Mouse (Mus musculus) neural tube, embryonic 14.5 days (tissue): ENCODE results near the gene Arhgap15. TPM values are rescaled to one million over a fixed set of nuclear protein-coding genes. Genes with fewer than 3 reads are reported as not detected.

ENCODE experiments used
- ATAC-seq: fragments of 200-750 bp; cut with Nextera tagmentation; 2 replicates; pipeline ENCODE4 v1.8.0; 2017; ENCODE audit warnings: low read depth, mild to moderate bottlenecking, moderate TSS enrichment, moderate library complexity
- H3K27ac ChIP-seq: fragments of 300-500 bp; sonication (generic); 2 replicates; pipeline ENCODE4 v1.5.1; 2014; ENCODE audit warnings: low read depth, mild to moderate bottlenecking, control low read depth, low read length, moderate library complexity, mixed read lengths
- H3K27me3 ChIP-seq: fragments of 300-500 bp; sonication (generic); 2 replicates; pipeline ENCODE4 v1.6.1; 2014; ENCODE audit warnings: low read length; ENCODE audit not compliant: control insufficient read depth, insufficient read depth
- H3K36me3 ChIP-seq: fragments of 300-500 bp; sonication (generic); 2 replicates; pipeline ENCODE4 v1.6.1; 2014; ENCODE audit warnings: low read length, mixed read lengths; ENCODE audit not compliant: control insufficient read depth, insufficient read depth
- H3K4me1 ChIP-seq: fragments of 300-500 bp; sonication (generic); 2 replicates; pipeline ENCODE4 v1.6.1; 2014; ENCODE audit warnings: low read length; ENCODE audit not compliant: control insufficient read depth, insufficient read depth
- H3K4me2 ChIP-seq: fragments of 300-500 bp; sonication (generic); 2 replicates; pipeline ENCODE4 v1.6.1; 2014; ENCODE audit warnings: mild to moderate bottlenecking, low read depth, low read length, control low read depth
- H3K4me3 ChIP-seq: fragments of 300-500 bp; sonication (generic); 2 replicates; pipeline ENCODE4 v1.5.1; 2014; ENCODE audit warnings: low read depth, low read length, control low read depth, mixed read lengths
- H3K9ac ChIP-seq: fragments of 300-500 bp; sonication (generic); replicated peaks from 2 replicates; pipeline ENCODE4 v1.6.1; 2014; ENCODE audit warnings: low read depth, mild to moderate bottlenecking, control low read depth, low read length, mixed read lengths
- H3K9me3 ChIP-seq: fragments of 300-500 bp; sonication (generic); 2 replicates; pipeline ENCODE4 v1.6.1; 2016; ENCODE audit warnings: low read length; ENCODE audit not compliant: control insufficient read depth
- WGBS: fragments of 180-500 bp; shearing (Covaris S2); extraction: QIAGEN DNeasy Blood & Tissue Kit; methylation state at CpG from one replicate; pipeline ENCODE4 v1.1.7; 2014; 5-methylcytosine and 5-hydroxymethylcytosine counted together
- polyA plus RNA-seq: library from polyadenylated mRNA; unstranded; fragments of >200 nt; fragmentation: Nextera tagmentation; extraction: Ambion mirVana; gene quantifications from 2 replicates; pipeline ENCODE4 v1.2.1, GENCODE M21; 2014

Arhgap15 gene
- polyA plus RNA-seq, 1 experiment from 2014 or later = 3.8 TPM

DNA sequence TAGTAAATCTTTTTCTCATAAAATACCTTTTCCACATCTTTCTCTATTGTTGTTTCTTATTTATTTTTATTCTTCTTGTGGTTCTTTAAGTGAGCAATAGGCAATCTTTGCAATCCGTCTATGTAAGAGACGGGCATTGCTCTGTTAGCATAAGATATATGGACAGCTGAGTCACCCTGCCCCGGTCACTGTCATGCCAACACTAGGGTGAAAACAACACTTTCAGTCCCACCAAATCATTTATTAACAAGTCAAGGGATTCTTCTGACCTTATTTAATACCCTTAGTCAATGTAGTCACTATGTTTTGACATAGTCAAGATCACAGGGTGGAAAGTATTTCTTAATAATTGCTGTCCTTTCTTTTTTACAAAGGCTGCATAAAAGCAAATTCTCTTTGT lies 525.8 kb downstream of the Arhgap15 start:
- ATAC-seq = no peak
- no peak overlapping the region for H3K4me3 ChIP-seq
- 86% methylated on average over 3 of the region's 3 CpGs for WGBS
- no peak overlapping the region for H3K9ac ChIP-seq
- no peak overlapping the region for H3K27ac ChIP-seq
- H3K4me1 ChIP-seq = no peaks in the 10 kb centered on the region
- H3K9me3 ChIP-seq = no peaks in the 10 kb centered on the region
- H3K27me3 ChIP-seq = no peaks in the 10 kb centered on the region
- H3K36me3 ChIP-seq = no peaks in the 10 kb centered on the region
- H3K4me2 ChIP-seq = no peak overlapping the region

DNA sequence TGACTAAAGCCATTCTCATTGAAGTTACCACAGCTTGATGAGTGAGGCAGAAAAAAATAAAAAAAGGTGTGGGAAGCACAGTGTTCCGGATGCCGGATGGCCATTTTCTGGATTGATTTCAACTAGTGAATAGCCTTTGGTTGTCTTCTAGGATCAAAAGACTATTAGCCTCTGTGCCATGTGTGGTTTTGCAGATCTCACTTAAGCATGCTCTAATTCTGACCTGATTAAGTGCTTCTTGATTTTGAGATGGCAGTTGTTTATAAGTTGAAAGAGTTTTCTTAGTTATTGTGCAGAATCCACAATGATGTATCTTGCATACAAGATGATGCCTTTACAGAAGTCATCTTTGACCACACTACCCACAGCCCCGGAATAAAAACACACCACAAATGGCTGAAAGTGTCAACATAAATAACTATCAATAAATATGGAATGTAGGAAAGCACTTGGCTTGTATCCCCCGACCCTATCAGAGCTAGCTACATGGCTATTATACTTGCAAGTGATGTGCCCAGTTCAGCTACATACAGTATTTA lies 537.6 kb downstream of the Arhgap15 start:
- ATAC-seq = no peak
- Histone ChIP-seq H3K9ac (no peak overlapping the region), H3K36me3 (no peaks in the 10 kb centered on the region), H3K4me2 (no peak overlapping the region), H3K27me3 (no peaks in the 10 kb centered on the region; the same call in 1 of the 2 replicates), H3K27ac (no peak overlapping the region), H3K9me3 (no peaks in the 10 kb centered on the region), H3K4me3 (no peak overlapping the region), H3K4me1 (no peaks in the 10 kb centered on the region)
- 85% methylated on average over 4 of the region's 4 CpGs for WGBS

DNA sequence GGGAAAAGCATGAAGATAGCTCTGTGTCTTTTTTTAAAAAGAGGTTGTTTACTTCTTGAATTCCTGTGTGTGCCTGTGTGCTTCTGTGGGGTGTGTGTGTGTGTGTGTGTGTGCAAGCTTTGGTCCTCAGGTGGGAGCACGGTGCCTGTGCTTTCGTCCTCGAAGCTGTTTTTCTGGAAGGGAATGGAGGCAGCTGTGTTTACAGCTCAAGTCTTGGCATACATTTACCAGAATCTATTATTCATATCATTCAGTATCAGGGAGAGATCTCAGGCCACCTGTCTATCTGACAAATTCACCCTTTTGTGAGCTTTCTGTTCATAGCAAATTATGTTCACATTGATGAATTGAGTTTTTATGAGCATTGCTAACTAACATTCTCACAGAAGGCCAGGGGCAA lies 550.5 kb downstream of the Arhgap15 start:
- no peaks in the 10 kb centered on the region for H3K36me3 ChIP-seq
- no peak overlapping the region for H3K27ac ChIP-seq
- H3K4me1 ChIP-seq = no peaks in the 10 kb centered on the region
- no peaks in the 10 kb centered on the region for H3K9me3 ChIP-seq
- H3K4me3 ChIP-seq = no peak overlapping the region
- H3K27me3 ChIP-seq = no peaks in the 10 kb centered on the region
- no peak overlapping the region for H3K4me2 ChIP-seq
- no peak for ATAC-seq
- no peak overlapping the region for H3K9ac ChIP-seq
- WGBS = 32% methylated on average over 3 of the region's 3 CpGs

DNA sequence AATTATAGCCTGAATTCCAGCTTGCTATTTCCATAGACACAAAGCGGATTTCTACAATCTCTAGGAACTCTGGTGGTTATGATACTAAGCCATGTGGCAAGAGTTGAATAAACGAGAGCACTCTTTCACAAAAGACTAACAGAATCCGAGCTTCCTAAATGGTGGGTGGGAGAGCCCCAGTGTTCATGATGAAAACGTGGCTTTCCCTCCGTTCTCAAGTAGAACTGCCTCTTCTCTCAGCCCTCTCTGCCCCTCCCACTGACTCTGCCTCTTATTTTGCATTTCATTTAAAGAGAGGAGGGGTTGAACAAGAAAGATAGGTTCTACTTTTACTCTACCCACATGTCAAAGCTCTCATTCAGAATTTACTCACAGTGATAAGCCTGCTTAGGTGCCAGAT lies 551.3 kb downstream of the Arhgap15 start:
- H3K4me3 ChIP-seq = no peak overlapping the region
- ATAC-seq = no peak
- 17% methylated on average over 5 of the region's 5 CpGs for WGBS
- no peaks in the 10 kb centered on the region for H3K27me3 ChIP-seq
- no peaks in the 10 kb centered on the region for H3K36me3 ChIP-seq
- H3K4me2 ChIP-seq = no peak overlapping the region
- no peaks in the 10 kb centered on the region for H3K9me3 ChIP-seq
- 0 out of 2 replicates have a peak, but pooled peaks cover 3% of the 10 kb centered on the region for H3K4me1 ChIP-seq
- H3K9ac ChIP-seq = no peak overlapping the region
- no peak overlapping the region for H3K27ac ChIP-seq

DNA sequence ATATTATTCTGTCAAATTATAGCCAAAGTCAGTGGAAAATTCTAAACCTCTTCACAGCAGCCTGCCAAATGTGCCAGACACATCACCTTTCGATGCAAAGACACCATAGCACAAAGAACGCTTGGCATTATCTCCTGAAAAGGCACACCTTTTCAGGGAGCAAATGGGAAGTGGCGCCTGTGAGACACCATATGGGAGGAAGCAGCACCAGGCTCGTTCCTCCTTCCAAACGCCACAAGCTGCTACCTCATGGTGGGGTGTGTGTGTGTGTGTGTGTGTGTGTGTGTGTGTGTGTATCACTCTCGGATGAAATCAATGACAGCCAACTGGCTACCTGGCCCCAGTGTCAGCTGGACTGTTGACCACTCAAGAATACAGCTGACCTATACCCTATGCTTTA lies 551.8 kb downstream of the Arhgap15 start:
- 70% methylated on average over 6 of the region's 6 CpGs for WGBS
- H3K9me3 ChIP-seq = no peaks in the 10 kb centered on the region
- H3K9ac ChIP-seq = no peak overlapping the region
- ATAC-seq = no peak
- no peak overlapping the region for H3K4me3 ChIP-seq
- H3K36me3 ChIP-seq = no peaks in the 10 kb centered on the region
- H3K4me2 ChIP-seq = no peak overlapping the region
- peaks cover 6% of the 10 kb centered on the region; the same call in 1 of the 2 replicates for H3K4me1 ChIP-seq
- no peaks in the 10 kb centered on the region for H3K27me3 ChIP-seq
- no peak overlapping the region for H3K27ac ChIP-seq

DNA sequence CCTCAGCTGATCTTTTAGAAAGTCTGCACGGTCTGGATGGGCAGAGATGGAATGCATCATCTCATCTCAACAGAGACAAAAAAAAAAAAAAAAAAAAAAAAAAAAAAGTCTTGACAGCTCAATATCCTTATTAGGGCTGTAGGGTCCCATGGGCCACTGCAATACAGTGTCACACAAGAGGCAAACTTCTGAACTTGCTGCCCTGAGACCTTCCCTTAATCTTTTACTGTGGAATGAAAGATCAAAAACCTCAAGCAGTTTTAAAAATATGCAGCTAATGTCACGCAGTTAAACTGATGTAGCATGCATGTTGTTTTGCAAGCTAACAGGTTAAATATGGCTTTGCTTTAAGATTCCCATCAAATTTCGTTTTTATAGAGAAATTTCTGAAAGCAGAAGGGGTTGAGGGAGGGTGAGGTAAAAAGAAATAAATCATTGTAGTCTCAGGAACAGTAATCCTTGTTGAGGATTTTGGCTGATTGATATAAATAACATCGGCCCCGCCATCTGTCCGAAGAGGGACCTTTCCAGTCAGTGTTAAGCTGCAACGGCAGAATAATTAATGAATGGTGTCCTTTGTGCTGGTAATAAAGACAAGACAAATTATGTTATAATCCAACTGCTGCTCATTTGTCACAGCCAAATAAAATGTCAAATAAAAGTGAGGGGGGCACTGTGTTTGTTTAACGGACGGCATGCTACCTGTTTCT lies 555.8 kb downstream of the Arhgap15 start:
- no peak overlapping the region for H3K9ac ChIP-seq
- no peaks in the 10 kb centered on the region for H3K27me3 ChIP-seq
- H3K27ac ChIP-seq = no peak overlapping the region
- no peaks in the 10 kb centered on the region for H3K9me3 ChIP-seq
- no peak overlapping the region for H3K4me2 ChIP-seq
- no peaks in the 10 kb centered on the region for H3K36me3 ChIP-seq
- 22% methylated on average over 9 of the region's 9 CpGs for WGBS
- peak; percentile 58; the same call in 1 of the 2 replicates for ATAC-seq
- H3K4me3 ChIP-seq = no peak overlapping the region
- peaks cover 6% of the 10 kb centered on the region; the same call in 1 of the 2 replicates for H3K4me1 ChIP-seq

DNA sequence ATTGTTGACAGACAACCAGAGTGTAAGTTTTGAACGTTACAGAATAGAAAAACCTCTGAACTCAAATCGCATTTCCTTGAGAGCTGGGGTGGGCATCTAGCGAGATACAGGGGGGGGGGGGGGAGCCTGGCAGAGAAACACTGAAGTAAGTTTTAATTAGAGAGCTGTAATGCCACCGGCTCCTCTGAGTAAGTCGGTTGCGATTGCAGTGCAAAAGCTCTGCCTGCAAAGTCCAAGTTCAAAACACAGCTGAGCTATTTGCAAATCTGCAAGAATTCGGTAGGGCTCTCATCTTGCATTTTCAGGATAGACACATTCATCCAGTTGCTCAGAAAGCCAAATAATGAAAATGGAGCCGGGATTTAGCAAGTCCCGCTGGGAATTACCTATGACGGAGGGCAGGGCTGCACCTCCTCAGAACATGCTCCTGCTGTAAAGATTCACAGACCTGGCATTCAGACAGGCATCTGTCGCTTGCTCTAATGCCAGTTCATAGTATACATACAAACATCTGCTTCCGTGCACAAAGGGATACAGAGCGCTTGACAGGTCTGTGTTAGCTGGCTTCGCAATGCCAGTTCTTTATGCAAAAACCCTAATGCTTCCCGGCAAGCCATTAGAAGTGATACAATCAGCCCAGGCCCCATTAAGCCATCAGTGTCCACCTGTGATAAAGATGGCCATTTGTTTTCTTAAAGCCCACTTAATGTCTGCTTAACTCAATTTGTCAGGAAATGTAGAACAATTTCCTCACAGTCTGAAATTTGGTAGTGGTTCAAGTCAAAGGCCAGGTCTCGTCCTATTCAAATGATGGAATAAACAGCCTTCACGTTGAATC lies 556.6 kb downstream of the Arhgap15 start:
- Histone ChIP-seq H3K4me2 (0 out of 2 replicates have a peak overlapping the region, but pooled peaks have one; percentile 9), H3K27me3 (no peaks in the 10 kb centered on the region), H3K9ac (no peak overlapping the region), H3K27ac (0 out of 2 replicates have a peak overlapping the region, but pooled peaks have one; percentile 22), H3K4me1 (peaks cover 6% of the 10 kb centered on the region; the same call in 1 of the 2 replicates), H3K36me3 (no peaks in the 10 kb centered on the region), H3K9me3 (no peaks in the 10 kb centered on the region), H3K4me3 (no peak overlapping the region)
- peak; percentile 50; the same call in 1 of the 2 replicates for ATAC-seq
- WGBS = 32% methylated on average over 17 of the region's 17 CpGs

DNA sequence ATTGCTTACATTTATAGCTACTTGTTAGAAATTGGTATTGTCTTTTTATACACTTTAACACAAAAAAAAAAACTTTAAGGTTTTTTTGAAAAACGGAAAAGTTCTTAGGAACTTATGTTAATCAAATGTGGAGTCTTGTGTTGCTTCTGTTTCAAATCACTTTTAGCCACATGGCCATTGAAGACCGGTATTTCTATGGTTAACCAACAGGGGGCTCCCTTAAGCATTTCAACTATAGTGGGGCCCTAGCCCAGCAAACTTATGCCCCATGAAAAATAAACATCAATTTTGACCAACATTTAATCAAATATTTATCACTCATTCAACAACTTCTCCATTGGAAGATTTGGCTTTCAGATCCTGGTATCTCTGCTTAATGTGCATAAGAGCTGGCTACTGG lies 557.5 kb downstream of the Arhgap15 start:
- no peaks in the 10 kb centered on the region for H3K27me3 ChIP-seq
- no peak overlapping the region for H3K27ac ChIP-seq

DNA sequence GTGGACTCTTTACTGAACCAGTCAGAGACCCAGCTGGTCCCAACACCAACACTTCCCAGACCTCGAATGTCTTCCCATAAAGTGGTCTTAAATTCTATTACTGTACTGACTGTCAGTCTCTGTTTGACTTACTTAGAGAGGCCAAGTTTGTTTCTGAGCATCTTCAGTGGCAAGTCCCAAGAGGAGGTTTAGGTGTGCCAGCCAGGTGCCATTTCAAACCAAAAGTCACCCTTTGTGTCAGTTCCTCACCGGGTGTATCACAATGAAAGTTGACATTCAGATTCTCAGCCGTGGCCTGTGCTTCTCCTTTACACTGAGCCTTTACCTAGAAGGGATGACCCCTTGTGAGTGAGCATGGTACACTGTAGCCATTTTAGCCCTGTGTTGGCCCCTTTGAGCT lies 560.5 kb downstream of the Arhgap15 start:
- Histone ChIP-seq H3K27ac (no peak overlapping the region), H3K4me3 (no peak overlapping the region), H3K27me3 (no peaks in the 10 kb centered on the region), H3K4me1 (peaks cover 6% of the 10 kb centered on the region; the same call in 1 of the 2 replicates), H3K4me2 (no peak overlapping the region), H3K9me3 (no peaks in the 10 kb centered on the region), H3K9ac (no peak overlapping the region), H3K36me3 (no peaks in the 10 kb centered on the region)
- WGBS = 93% methylated on average over 3 of the region's 3 CpGs
- ATAC-seq = no peak

More for the DNA sequence above, 557.5 kb downstream of the Arhgap15 start:
- Histone ChIP-seq H3K36me3 (no peaks in the 10 kb centered on the region), H3K4me2 (no peak overlapping the region), H3K9me3 (no peaks in the 10 kb centered on the region), H3K9ac (no peak overlapping the region), H3K4me3 (no peak overlapping the region), H3K4me1 (peaks cover 6% of the 10 kb centered on the region; the same call in 1 of the 2 replicates)
- ATAC-seq = no peak
- 45% methylated on average over 2 of the region's 2 CpGs for WGBS
